Mouse (Mus musculus): ENCODE data around the gene Camk2g.

GRCm38 (mm10) chr14:20748388-20748787 lies 45.5 kb downstream of the Camk2g start:
- no peak for TF ChIP-seq GATA1 (IDR thresholded peaks at IDR 0.05; ENCODE audit: low read length)
- no peak for TF ChIP-seq TAL1 (IDR thresholded peaks at IDR 0.05; ENCODE audit: low read length)
